Mouse (Mus musculus) thymus, adult 2 months (tissue): ENCODE measurements around the gene Incenp. TPM values are rescaled to one million over a fixed set of nuclear protein-coding genes. Genes with fewer than 3 reads are reported as not detected.

Experiments used
- DNase-seq: peaks from one replicate; pipeline ENCODE4 v3.0.0; 2021
- H3K27ac ChIP-seq: fragments of 200-500 bp; 2 replicates; pipeline ENCODE4 v1.5.1; 2012; ENCODE audit warnings: low read length, control low read depth; ENCODE audit not compliant: control insufficient read depth, insufficient read depth
- H3K27me3 ChIP-seq: fragments of 200-500 bp; 2 replicates; pipeline ENCODE4 v1.6.1; 2012; ENCODE audit warnings: mild to moderate bottlenecking, low read length, moderate library complexity, mixed read lengths; ENCODE audit not compliant: control insufficient read depth, insufficient read depth
- H3K36me3 ChIP-seq: fragments of 200-500 bp; 2 replicates; pipeline ENCODE4 v1.6.1; 2012; ENCODE audit warnings: mild to moderate bottlenecking, low read length, moderate library complexity; ENCODE audit not compliant: control insufficient read depth, insufficient read depth
- H3K4me1 ChIP-seq: fragments of 200-500 bp; replicated peaks from 2 replicates; pipeline ENCODE4 v1.6.1; 2012; ENCODE audit warnings: low read length; ENCODE audit not compliant: control insufficient read depth, insufficient read depth
- H3K4me3 ChIP-seq: fragments of 200-500 bp; 2 replicates; pipeline ENCODE4 v1.5.1; 2012; ENCODE audit warnings: mild to moderate bottlenecking, low read length, control low read depth, moderate library complexity; ENCODE audit not compliant: control insufficient read depth, insufficient read depth
- CTCF ChIP-seq: fragments of 200-500 bp; IDR thresholded peaks from 2 replicates; pipeline ENCODE4 v1.5.1; 2012; ENCODE audit warnings: mild to moderate bottlenecking, control low read depth, low read length, moderate library complexity, borderline replicate concordance; ENCODE audit not compliant: control insufficient read depth, poor library complexity, insufficient read depth; ENCODE audit errors: extremely low read depth
- POLR2A ChIP-seq: fragments of 200-500 bp; IDR thresholded peaks from 2 replicates; pipeline ENCODE4 v1.6.1; 2012; ENCODE audit warnings: mild to moderate bottlenecking, low read length, control low read depth, moderate library complexity; ENCODE audit not compliant: control insufficient read depth, poor library complexity, insufficient read depth; ENCODE audit errors: extremely low read depth
- WGBS: fragments of 180-500 bp; shearing (Covaris S2); methylation state at CpG from one replicate; pipeline ENCODE4 v1.1.7; 2018; 5-methylcytosine and 5-hydroxymethylcytosine counted together
- polyA plus RNA-seq: library from polyadenylated mRNA; depleted of rRNA; stranded (reverse); fragments of >200 nt; gene quantifications from 2 replicates; pipeline ENCODE4 v1.2.3, GENCODE M21; 2012; rRNA removed

The Incenp gene
- 88.0 and 109 TPM in 2 replicates for polyA plus RNA-seq

DNA sequence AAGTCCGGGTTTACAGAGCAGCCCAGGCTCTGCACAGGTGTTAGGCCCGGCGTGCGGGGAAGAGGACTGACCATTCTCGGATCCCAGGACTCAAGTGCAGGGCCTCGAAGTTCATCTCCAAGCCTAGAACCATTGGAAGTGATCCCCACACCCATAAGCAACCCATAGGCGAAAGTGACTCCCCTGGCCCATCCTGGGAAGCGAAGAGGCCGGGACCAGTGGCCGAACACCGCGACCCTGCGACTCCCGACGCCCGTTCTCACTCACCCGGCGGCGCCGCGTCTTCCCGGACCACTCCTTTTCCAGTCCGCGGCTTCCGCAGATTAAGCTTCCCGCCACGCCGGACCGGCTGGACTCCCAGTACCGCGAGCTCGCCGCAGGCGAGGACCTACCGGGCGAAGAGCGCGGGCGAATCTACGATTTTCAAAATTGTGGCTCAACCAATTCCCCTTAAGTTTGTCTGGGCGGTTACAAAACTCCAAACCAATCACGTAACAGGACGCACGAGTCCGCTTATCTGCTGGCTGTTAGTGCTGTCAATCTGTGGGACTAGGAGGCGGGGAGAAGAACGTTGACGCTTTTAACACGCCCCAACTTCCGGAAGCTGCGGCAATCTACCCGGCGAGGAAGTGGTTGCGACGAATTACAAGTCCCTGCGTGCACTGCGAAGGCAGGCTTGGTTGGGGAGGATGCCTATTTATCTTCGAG is at the start of gene Incenp:
TSS of gene Incenp (minus strand) at position 480 of the 708 bp plus-strand sequence.
- Histone ChIP-seq H3K36me3 (peaks cover 8% of the 10 kb centered on the region; the same call in 1 of the 2 replicates), H3K27ac (peak within 1 kb of the TSS; percentile 85), H3K4me1 (peaks cover 10% of the 10 kb centered on the region), H3K27me3 (no peaks in the 10 kb centered on the region), H3K4me3 (peak within 1 kb of the TSS; percentile 90)
- peak; percentile 93 for DNase-seq
- TF ChIP-seq CTCF (0 out of 2 replicates have a peak, but pooled peaks have one; percentile 7), POLR2A (peak; percentile 95)
- WGBS = under 1% methylated on average over 58 of the region's 58 CpGs

DNA sequence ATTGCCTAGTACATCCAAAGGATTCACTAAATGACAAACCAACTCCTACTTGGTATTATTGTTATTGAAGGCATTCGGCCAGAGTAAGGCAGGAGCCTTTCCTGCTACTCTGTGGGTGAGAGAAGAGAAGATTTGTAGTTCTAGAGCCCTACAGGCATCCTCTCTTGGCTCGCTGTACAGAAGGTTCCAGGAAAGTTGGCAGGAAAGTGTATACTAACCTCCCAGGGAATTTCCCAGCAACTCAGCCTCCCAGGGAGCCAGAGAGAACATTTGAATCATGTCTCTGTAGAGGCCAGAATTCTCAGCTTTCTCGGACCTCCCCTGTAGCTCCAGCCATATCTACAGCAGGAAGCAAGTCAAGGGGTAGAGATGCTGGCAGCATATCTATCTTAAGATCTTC is 47.6 kb upstream of the Incenp start:
- Histone ChIP-seq H3K36me3 (no peaks in the 10 kb centered on the region), H3K27ac (no peak overlapping the region), H3K27me3 (no peaks in the 10 kb centered on the region), H3K4me3 (no peak overlapping the region), H3K4me1 (peaks cover 13% of the 10 kb centered on the region)
- no peak for DNase-seq
- no peak for TF ChIP-seq POLR2A
- TF ChIP-seq CTCF = no peak
- 90% methylated on average over 3 of the region's 3 CpGs for WGBS

DNA sequence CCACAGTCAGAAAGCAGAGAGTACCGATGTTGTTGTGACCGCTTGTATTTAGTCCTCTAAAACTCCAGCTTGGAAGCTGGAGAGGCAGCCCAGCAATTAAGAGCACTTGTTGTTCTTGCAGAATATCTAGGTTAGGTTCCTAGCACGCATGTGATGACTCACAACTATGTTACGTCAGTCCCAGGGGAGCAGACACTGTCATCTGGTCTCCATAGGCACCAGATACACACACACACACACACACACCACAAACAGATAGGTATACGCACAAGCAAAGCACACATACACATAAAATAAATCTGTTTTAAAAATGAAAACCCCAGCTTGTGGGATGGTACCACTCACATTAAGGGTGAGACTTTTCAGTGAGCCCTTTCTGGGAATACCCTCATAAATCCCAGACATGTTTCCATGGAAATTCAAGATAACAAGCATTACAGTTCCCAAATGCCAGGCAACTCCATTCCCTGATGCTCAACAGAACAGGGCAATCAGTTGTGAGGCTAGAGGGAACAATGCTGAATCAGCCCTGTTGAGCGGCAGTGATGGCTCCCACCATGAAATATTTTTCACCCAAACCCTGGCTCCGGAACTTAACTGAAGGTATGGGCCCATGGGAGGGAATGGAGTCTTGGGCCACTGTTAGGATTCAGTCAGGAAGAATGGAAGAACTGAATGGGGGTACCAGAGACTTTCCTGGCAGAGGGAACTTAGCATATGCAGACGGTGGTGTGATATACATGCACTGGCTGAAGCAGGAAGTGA is 46.6 kb upstream of the Incenp start:
- Histone ChIP-seq H3K4me1 (peaks cover 13% of the 10 kb centered on the region), H3K36me3 (no peaks in the 10 kb centered on the region), H3K27ac (no peak overlapping the region), H3K27me3 (no peaks in the 10 kb centered on the region), H3K4me3 (no peak overlapping the region)
- 93% methylated on average over 8 of the region's 8 CpGs for WGBS
- no peak for DNase-seq
- no peak for TF ChIP-seq POLR2A
- no peak for TF ChIP-seq CTCF

DNA sequence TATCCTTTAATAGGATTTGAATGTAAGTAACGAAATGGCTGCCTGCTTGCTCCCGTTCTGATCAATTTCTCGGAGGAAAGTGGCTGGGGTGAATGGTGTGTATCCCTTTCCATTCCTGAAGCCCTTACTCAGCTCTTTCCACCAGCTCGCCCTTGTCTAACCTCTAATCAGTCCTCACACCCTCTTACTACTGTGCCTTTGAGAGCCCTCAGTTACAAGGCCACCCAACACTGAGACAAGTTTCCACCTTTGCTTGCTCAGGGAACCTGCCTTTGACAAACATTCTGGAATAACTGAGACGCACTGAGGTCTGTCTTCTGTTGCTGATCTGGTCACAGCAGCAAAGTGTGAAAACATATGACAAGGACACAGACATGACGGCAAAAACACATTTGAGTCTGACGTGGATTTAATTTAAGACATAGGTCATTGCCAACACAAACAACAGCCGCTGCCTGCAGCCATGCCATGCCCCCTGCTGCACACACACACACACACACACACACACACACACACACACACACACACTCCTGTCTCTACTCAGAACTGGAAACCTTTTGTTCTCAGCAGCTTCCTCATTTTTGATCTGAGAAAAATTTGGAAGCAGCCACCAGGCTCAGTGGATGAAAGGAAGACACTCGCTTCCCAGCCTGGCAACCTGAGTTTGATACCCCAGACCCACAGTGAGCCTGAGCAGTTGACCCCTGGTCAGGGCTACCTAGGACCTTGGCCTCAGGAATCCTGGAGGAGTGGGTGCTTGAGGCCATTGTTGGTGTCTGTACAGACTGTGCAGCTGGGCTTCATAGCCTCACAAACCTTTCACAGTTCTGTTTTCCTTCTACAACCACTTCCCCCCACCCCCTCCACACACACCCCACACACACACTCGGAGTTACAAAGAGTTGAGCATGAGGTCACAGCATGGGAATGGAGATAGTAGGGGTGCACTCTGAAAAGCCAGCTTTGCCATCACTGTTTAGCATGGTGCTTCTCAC is 43.5 kb upstream of the Incenp start:
- H3K4me3 ChIP-seq = no peak overlapping the region
- no peak for DNase-seq
- no peaks in the 10 kb centered on the region for H3K27me3 ChIP-seq
- peaks cover 33% of the 10 kb centered on the region for H3K4me1 ChIP-seq
- no peak overlapping the region for H3K27ac ChIP-seq
- TF ChIP-seq CTCF (no peak), POLR2A (no peak)
- WGBS = 60% methylated on average over 10 of the region's 10 CpGs
- no peaks in the 10 kb centered on the region for H3K36me3 ChIP-seq

DNA sequence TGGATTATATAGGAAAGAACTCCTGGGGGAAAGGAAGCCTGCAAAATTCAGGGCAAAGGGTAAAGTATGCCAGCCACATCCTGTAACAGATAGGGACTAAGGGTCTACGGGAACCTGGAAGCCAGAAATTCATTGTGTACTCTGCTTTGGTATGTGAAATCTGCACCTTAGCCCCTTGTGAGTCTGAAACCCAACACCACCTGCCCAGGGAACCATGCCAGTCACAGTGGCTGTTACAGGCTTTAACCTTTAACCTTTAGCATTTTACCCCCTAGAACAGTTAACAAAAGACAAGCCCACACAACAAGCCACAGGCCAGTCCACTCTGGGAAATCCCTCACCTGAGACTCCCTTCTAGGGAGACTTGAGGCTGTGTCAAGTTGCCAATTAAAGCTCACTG is 42.5 kb upstream of the Incenp start:
- Histone ChIP-seq H3K4me1 (peaks cover 39% of the 10 kb centered on the region), H3K4me3 (no peak overlapping the region), H3K36me3 (no peaks in the 10 kb centered on the region), H3K27ac (no peak overlapping the region), H3K27me3 (no peaks in the 10 kb centered on the region)
- 73% methylated on average over 1 of the region's 1 CpGs for WGBS
- no peak for DNase-seq
- TF ChIP-seq CTCF (no peak), POLR2A (no peak)

DNA sequence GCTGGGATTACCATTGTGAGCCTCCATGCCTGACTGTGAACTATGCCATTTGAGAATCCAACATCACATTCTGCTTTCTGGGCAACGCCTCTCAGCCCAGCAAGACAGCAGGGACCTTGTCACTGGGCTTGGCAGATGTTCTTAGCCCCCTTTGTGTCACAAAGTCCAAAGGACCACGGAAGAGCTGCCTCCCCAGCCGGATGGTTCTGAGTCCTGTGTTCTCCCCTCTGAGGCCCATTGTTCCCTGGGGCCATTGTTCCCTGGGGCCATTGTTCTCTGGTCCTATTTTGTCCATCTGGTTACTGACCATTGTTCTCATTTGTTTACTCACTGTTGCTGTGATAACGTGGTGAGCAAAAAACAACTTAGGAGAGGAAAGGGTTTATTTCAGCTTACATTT is 41.6 kb upstream of the Incenp start:
- no peaks in the 10 kb centered on the region for H3K27me3 ChIP-seq
- no peak overlapping the region for H3K27ac ChIP-seq
- H3K4me1 ChIP-seq = peaks cover 42% of the 10 kb centered on the region
- H3K4me3 ChIP-seq = no peak overlapping the region
- WGBS = 91% methylated on average over 4 of the region's 4 CpGs
- no peak for DNase-seq
- TF ChIP-seq POLR2A (no peak), CTCF (no peak)
- H3K36me3 ChIP-seq = no peaks in the 10 kb centered on the region

DNA sequence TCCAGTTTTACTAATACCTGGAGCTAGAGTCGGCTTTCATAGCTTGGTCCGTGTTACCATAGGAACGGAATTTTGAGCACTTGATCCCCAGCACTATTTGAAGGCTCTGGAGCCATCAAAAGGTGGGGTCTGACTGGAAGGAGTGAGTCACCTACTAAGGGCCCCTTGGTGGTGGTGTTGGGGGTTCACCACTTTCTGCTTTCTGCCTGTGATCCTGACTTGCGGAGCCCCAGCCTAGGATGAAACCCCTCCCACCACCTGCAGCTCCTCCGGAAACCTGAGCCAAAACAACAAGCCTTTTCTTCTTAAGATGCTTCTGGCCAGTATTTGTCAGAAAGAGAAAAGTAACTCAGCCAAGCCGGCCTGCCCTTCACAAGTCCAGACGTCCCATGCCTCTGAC is 40.5 kb upstream of the Incenp start:
- Histone ChIP-seq H3K4me1 (peaks cover 42% of the 10 kb centered on the region), H3K27ac (no peak overlapping the region), H3K27me3 (no peaks in the 10 kb centered on the region), H3K36me3 (no peaks in the 10 kb centered on the region), H3K4me3 (no peak overlapping the region)
- no peak for TF ChIP-seq POLR2A
- TF ChIP-seq CTCF = no peak
- 72% methylated on average over 7 of the region's 7 CpGs for WGBS
- DNase-seq = no peak
